Mouse (Mus musculus) lung, postnatal 4 days (tissue): Measurements from ENCODE around the gene Dtnb.

Experiments used
- DNase-seq, 2 experiments: peaks; one replicate each; pipeline ENCODE4 v3.0.0; 2021

The Dtnb gene

DNA sequence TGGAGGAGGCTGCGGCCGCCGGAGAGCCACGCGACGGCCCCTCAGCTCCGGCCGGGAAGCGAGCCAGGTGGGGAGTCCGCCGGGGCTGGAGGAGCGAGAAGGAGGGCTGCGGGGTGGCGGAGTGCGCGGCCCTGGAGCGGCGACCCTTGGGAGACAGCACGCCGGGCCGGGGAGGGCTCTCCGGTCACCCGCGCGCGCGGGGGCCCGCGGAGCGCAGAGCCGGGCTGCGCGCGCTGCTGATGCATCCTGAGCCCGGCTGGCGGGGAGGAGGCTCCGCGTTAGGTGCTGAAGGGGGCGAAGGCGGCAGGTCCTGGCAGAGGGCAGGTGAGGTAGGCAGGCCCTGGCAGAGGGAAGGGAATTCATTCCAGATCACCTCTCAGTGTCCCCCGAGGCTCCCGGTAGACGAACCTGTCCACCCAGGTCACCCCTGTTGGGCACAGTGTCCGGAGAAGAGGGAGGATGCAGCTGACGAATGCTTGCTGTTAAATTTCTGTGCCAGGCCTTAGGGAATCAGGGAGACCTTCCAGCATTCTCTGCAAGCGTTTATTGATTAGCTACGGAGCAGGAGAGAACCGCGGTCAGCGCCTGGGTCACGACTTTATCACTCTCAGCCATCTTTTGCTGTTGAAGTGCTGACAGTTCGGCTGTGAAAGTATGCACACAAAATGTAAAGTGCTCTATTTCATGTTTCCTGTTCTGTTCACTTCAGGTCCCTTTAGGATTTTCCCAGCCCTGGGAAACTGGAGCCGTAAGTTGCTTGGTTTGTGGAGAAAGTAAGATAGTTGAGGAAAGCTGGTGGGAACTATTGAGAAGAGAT lies 608 bp downstream of the Dtnb start:
- peak; percentile 74 to 79 for DNase-seq

DNA sequence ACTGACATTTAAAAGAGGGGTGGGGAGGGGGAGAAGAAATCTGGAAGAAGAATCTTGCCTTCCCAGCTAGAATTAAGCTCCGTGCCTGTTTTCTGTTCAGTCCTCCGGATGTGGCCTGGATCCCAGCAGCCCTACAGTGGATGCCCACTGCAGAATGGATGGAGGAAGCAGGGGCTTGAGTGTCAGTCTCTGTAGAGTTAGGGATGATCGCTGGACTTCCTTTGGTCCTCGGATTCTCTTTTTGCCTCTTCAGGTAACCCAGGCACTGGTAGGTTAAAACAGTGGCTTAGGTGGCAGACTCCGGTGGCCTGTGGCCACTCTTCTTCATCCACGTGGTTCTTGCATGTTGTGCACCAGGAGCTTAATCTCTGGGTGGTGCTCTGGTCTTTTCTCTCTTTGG lies 1.2 kb downstream of the Dtnb start:
- no peak for DNase-seq

GRCm38 (mm10) chr12:3574670-3575069 lies 2.5 kb downstream of the Dtnb start:
- no peak for DNase-seq

DNA sequence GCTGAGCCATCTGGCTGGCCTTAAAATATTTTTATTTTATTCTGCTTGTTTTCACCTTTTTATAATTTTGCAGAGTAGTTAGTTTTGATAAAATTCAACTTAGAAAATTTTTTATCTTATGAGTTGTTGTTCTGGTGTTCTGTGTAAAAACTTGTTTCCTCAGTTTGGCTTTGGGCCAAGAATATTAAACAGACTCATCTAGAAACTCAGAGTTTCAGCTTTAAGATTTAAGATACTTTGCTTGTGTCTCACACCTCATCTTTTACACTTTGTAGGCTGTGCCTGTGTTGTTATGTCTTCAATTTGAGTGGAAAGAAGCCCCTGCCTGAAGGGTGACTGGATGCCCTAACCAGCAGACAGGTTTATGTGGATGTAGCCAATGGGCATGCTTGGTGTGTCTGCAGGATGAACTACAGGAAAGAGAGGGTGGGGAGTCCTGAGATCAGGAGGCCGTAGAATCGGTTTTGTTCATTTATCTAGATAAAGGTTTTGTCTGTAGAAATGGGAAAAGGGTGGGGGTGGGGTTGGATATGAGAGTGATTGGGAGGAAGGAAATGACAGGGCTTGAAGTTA lies 7.9 kb downstream of the Dtnb start:
- no peak for DNase-seq

DNA sequence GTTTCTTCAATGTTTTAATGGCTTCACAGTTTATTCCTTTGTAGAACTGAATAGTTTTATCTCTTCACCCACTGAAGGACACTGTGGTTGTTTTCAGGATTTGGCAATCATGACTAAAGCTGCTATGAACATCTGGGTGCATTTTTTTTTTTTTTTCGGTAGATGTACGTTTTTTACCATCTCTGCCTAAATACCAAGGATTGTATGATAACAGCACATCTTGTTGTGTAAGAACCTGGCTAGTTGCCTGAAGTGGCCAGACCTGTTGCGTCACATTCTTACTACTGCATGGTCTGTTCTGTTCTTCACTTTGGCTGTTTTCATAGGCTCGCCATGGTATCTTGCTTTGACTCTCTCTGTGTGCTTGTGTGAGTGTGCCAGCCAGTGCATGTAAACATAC lies 10.4 kb downstream of the Dtnb start:
- DNase-seq = peak; percentile 50 to 57

- no peak for DNase-seq
Measured at GRCm38 (mm10) chr12:3585525-3585924, 13.3 kb downstream of the Dtnb start.

DNA sequence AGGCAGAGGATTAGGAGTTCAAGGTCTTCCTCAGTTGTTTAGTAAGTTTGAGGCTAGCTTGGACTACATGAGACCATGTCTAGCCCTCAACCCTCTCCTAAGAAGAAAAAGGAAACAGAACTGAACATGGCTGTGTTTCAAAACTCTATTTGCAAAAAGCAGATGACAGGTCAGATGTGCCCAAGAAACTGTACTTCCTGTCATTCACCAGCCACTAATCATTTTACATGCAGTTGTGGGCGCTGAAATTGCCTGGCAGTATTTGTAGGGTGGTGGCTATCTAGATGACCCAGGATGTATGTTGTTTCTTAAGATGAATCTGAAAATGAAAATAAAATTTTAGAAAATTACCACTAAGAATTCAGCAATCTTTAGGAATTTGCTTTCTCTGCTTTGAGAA lies 14.8 kb downstream of the Dtnb start:
- DNase-seq = no peak

DNA sequence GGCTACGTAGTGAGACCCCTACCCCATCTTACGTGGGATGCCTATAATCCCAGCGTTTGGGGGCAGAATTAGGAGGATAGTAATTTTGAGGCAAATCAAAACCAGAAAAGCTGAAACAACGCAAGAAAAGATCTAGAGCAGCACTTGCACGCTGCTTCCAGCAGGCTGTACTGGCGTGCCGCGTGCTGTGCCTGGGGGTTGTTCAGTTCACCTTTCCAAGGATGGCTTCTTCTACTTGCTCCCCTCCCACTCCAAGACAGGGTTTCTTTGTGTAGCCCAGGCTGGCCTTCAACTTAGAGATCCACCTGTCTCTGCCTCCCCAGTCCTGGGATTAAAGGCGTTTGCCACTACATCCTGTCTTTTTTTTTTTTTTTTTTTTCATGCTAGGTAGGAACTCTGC lies 17.9 kb downstream of the Dtnb start:
- DNase-seq = no peak

- no peak for DNase-seq
Measured at GRCm38 (mm10) chr12:3591595-3591994, 19.4 kb downstream of the Dtnb start.

GRCm38 (mm10) chr12:3602786-3603185 lies 30.6 kb downstream of the Dtnb start:
- no peak for DNase-seq

DNA sequence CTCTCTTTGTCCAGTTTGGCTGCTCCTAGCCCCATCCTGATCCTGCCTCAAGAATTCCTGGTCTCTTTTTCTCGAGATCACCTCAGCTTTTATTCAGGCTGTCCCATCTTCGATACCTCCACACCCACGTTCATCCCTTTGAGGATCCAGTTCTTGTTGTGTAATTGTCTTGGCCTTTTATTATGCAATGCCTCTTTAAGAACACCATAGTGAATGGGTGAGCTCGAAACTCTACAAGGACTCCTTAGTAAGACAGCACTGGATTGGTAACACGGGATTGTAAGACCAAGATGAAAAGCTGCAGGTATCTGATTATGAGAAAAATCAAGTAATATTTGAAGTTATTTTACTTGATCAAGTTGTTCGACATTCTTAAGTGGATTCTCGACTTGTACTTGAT lies 34.0 kb downstream of the Dtnb start:
- DNase-seq = no peak

- no peak for DNase-seq
Measured at GRCm38 (mm10) chr12:3609747-3610146, 37.6 kb downstream of the Dtnb start.

GRCm38 (mm10) chr12:3611871-3612270 lies 39.7 kb downstream of the Dtnb start:
- DNase-seq = no peak

GRCm38 (mm10) chr12:3615041-3615440 lies 42.9 kb downstream of the Dtnb start:
- DNase-seq = no peak

DNA sequence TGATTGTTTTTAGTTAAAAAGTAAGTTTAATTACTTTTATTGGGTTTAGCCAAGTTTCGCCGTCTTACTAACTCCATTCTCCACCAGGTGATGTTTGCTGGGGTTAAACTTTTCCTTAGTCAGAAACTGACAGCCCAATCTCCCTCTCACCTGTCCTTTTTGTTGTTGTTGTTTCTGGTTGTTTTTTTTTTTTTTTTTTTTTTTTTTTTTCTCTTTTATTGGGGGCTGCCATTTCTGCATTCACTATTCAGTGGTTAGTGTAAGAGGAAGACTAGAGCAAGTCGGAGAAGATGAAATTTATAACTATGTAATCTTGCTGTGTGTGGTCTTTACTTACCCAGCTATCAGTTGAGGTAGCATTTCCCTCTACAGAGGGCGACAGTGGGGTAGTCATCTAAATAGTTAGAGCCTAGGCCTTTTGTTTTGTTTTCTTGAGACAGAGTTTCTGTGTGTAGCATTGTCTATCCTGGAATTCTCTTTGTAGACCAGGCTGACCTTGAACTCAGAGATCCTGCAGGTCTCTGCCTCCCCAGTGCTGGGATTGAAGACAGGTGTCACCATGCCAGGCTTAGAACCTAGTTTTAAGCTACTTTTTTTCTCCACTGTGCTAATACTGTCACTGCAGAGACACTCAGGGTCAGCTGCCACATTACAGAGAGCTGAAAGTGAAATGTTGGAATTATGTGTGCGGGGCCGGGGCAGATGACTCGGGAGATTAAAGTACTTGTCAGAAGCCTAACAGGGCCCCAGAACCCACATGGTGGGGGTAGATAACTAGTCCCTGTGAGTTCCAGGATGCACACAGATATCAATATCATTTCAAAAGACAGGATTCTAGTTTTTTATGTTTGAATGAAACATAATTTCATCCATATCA lies 46.2 kb downstream of the Dtnb start:
- no peak for DNase-seq

DNA sequence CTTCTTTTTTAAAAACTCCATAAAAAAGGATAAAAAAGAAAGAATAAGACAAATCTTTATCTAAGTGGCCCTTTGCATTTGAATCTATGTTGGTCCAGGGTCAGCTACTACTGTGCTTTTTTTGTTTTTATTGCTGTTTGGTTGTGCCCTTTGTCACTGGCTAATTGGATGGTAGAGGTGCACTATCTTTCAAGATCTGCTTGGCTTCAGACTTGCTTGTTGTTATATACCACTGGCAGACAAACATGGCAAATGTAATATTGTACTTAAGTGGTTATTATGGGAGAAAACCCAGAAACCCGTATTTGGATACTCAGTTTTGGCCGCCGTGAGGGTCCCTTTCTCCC lies 46.8 kb downstream of the Dtnb start:
- no peak for DNase-seq

GRCm38 (mm10) chr12:3626880-3627279 lies 54.7 kb downstream of the Dtnb start:
- no peak for DNase-seq

DNA sequence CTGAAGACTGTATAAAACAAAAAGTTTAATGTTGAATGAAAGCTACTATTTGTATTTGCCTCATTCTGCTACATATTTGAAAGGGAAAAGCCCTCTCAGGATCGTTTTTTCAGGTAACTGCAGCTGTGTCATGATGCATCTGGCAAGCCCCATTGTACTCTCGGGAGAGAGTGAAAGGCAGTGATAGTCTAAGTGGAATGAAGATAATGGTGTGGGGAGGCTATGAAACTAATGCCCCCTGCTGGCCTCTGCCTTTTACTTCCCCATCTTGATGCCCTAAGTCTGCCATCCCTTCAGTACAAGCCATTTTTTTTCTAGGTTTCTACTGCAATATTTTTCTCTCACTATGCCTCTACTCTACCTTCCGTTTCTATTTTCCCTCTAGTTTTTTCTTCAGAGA lies 69.8 kb downstream of the Dtnb start:
- DNase-seq = peak in 1 of 2 experiments; percentile 18

GRCm38 (mm10) chr12:3656799-3657198 lies 84.6 kb downstream of the Dtnb start:
- no peak for DNase-seq

GRCm38 (mm10) chr12:3657234-3657633 lies 85.1 kb downstream of the Dtnb start:
- no peak for DNase-seq

DNA sequence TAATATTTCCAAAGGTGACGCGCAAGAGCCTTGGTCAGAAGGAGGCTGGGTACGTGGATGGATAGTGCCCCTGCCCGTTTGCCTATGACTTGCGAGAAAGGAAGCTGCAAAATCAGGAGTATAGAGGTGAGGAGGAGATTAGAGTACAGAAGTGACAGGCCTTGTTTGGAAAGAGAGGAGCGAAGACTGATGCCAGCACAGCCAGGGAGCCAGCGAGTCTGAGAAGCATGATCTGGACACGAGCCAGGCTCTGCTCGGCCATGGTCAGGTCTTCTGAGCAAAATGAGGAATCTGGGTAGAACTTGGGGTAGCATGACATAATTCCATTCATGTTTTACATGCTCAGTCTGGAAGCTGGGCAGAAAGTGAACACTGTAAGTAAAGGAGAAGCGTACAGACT lies 85.6 kb downstream of the Dtnb start:
- DNase-seq = no peak

- no peak for DNase-seq
Measured at GRCm38 (mm10) chr12:3659554-3660311, 87.6 kb downstream of the Dtnb start.

DNA sequence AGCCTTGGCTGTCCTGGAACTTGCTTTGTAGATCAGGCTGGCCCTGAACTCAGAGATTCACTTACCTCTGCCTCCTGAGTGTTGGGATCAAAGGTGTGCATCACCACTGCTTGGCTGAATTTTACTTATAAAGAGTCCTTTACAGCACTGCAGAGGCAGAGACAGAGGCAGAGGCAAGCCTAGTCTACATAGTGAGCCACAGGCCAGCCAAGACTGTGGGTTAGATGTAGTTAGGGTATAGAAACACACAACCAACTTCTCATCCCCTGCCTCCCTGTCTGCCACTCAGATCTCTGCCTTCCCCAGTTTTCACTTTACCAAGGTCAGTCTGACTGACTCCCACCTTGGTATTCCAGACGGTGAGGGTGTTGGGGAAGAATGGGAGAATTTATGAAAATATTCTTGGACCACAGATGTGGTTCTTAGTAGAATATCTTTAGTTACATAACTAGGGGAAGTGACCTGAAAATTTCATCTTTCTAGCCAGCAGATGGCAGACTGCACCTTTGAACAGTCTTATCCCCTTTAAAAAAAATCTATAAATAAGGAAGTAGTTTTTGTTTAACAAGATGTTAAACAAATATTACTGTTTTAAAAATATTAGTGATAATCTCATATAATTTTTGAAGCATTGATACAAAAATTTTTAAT lies 88.9 kb downstream of the Dtnb start:
- peak in 1 of 2 experiments; percentile 36 for DNase-seq
